Mouse (Mus musculus) erythroid progenitor cell, adult 5-6 weeks (primary cell): Measurements from ENCODE around the gene Cpm. TPM values are rescaled to one million over a fixed set of nuclear protein-coding genes. Genes with fewer than 3 reads are reported as not detected.

Experiments
- ATAC-seq: replicated peaks from 2 replicates; pipeline ENCODE4 v1.8.0; 2016; ENCODE audit warnings: moderate number of reproducible peaks, mild to moderate bottlenecking, moderate TSS enrichment, inconsistent platforms; ENCODE audit not compliant: poor library complexity, low FRiP score, severe bottlenecking
- total RNA-seq, 2 experiments: library from RNA; stranded (forward) in 1 of 2; stranded (reverse) in 1 of 2; fragments of 150-400 nt in 1 of 2; fragments of 186-747, 209-891 nt in 1 of 2; gene quantifications; 2 replicates each; pipeline versions ENCODE4 v1.2.3 to v1.2.4; 2015 to 2017; ENCODE audit warnings: low replicate concordance in 2 of 2

Gene Cpm
- total RNA-seq, 2 experiments from 2014 or later, result 5.4 to 9.6 TPM

DNA sequence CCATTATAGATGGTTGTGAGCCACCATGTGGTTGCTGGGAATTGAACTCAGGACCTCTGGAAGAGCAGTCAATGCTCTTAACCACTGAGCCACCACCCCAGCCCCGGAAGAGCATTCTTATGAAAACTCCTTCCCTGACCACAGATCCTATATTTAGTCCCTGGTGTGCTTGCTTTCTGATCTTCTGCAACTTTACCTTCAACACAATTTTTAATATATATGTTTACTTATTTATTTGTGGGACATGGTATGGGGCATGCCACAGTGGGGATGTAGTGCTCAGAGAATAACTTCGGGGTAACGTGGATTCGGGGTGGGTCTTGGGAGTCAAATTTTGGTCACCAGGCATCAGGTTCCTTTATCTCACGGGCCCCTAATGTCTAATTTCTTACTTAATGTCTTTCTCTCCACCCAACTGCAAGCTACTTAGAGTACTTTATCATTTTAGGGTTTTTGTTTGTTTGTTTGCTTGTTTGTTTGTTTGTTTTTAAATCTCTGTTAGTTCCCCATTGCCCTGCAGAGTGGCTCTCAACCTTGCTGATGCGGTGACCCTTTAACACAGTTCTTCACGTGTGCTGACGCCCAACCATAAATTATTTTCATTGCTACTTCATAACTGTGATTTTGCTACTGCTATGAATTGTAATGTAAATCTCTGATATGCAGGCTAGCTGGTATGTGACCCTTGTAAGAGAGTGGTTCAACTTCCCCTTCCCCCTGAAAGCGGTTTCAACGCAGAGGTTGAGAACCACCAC, 39.4 kb downstream of the Cpm start:
- no peak for ATAC-seq

DNA sequence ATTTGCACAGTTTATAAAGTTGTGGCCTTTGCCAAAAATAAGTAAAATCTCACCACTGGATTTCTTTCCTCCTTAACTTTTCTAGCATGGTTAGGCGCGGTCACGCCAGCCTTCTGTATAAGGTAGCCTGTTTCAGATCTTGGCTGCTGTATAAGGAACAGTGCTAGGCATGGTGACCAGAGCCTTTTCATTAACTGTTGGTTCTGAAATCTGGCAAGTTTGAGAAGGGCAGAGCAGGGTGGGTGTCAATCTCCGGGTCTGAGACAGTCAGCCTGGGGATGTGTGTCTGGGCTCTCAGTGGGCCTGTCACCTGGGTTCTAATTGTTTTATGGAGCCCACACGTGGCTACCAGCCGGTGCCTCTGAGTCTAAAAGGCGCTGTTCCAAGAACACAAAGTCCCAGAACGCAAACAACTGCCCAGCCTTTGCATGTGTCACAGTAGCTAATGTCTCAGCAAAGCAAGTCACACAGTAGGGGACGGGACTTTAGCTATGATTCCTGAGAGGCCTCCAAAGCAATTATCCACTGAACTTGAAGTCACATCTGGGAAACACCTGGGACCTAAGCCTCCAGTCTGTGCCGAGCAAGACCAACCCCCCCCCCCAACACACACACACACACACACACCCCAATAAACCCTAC, 40.3 kb downstream of the Cpm start:
- ATAC-seq, result no peak

DNA sequence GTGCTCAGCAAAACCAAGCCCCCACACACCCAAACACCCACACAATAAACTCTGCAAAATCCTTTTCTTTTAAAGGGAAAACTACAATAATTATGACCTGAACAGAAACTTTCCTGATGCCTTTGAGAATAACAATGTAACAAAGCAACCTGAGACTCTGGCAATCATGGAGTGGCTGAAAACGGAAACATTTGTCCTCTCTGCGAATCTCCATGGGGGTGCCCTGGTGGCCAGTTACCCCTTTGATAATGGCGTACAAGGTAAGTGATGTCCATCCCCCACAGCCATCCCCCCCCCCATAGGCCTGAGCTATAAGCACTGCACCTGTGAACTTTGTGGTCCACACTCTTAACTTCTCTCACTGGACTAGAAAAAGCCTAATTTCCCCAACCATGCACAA, 40.8 kb downstream of the Cpm start:
- no peak for ATAC-seq

DNA sequence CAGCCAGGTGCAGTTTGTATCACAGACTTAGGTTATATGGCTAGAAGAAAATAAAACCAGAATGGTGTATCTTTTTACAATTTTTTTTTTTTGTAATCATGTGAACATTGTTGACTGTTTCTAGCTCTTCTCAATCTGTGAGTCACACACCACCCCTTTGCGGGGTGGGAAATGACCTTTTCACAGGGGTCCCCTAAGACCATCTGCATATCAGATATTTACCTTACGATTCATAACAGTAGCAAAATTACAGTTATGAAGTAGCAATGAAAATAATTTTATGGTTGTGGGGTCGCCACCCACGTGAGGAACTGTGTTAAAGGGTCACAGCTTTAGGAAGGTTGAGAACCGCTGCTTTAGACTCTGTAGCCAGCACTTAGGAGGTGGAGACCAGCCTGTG, 41.5 kb downstream of the Cpm start:
- no peak for ATAC-seq

DNA sequence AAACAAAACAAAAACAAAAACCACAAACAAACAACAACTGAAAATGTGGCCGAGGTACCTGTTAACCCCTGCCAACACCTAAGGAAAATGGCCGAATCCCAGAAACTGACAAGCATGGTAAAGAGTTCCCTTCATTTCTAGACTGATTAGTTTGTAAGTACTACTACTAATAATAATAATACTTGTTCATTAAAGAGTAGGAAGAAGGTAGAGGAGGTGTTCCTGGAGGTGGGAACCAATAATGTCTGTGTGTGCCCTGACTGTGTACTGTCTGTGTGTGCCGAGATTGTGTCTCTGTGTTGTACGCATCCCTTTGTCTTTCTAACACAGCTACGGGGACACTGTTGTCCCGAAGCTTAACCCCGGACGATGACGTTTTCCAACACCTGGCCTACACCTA, 42.0 kb downstream of the Cpm start:
- ATAC-seq, result no peak

DNA sequence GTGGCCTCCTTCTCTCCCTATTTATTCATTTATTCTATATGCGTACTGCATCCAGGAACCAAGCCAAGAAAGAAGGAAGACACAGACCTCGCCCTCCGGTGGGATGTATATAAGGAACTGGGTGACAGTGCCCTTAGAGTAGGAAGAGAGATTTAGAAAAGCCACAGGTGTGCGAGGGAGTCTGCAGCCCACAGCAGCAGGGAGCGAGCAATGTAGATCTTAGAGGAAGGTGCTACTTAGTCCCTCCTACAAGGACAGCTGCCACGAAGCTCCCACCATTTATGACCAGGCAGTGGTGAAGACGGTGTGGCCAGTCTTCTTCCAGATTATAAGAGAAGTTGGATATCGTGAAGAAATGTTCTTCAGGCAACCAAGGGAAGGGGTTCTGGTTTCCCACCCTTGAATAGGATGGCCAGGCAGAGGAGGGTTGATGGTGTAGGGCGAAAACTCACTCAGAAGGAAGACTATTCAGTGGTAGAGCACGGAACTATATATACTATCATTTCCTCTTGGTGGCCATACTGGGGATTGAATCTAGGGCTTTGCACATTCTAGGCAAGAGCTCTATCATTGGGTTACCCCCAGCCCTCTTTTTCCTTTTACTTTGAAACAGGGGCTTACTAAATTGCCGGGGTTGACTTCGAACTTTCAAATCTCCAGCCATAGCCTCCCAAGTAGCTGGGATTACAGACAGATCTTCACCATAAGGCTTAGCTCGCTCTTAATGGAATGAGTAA, 42.8 kb downstream of the Cpm start:
- no peak for ATAC-seq

DNA sequence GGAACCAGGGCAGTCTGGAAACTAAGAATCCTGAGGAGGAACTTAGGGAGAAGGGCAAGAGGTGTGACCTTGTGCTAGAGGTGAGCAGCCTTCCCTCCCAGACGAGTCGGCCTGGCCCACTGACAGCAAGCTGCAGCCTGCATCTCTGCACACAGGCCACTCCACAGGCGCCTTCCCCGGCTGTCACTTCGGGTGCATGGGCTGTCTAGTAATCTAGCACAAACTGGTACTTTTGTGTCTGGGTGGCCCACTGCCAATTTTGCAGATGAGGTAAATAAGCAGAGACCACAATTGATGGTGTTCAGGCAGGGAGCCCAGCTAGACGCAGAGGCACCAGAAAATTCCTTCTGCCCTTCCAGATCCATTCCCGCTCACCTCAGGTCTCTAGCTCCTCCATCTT, 43.4 kb downstream of the Cpm start:
- no peak for ATAC-seq

DNA sequence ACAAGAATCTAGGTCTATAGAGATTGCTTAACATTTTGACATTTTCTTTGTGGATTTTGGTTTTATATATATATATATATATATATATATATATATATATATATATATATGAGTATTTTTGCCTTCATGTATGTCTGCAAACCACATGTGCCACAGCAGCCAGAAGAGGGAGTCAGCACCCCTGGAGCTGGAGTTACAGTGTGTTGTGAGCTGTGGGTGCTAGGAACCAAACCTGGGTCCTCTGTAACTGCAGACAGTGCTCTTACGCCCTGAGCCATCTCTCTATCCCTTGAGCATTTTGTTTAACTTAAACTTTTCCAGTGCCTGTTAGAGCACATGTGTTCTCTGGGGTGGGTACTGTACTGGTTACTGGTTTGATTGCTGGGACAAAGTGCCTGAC, 44.6 kb downstream of the Cpm start:
- no peak for ATAC-seq

DNA sequence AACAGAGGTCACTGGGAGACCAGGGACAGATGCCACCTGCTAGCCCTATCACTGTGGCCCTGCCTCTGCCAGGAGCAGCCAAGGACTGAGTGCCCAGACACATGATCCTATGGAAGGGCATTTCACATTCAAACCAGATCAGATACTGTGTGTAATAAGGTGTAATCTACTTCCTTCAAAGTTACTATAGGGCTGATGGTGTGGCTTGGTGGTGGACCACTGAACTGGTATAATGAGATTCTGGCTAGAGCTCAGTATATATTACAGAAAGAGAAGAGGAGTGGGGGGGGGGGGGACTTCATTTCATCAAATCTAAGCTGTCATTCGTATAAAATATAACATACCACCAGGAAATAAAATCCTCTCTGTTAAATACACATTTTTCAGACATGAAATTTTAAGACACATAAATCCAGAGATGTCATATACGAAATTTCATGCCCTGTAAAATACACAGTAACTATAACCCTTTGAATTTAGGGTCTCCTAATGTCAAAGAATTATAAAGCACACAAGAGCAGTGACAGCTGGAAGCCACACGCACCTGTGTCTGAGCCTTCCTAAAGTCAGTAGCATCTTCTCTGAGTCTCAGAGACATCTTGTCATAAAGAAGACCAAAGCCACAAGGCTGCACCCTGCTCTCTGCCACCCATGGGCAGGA, 45.2 kb downstream of the Cpm start:
- no peak for ATAC-seq

DNA sequence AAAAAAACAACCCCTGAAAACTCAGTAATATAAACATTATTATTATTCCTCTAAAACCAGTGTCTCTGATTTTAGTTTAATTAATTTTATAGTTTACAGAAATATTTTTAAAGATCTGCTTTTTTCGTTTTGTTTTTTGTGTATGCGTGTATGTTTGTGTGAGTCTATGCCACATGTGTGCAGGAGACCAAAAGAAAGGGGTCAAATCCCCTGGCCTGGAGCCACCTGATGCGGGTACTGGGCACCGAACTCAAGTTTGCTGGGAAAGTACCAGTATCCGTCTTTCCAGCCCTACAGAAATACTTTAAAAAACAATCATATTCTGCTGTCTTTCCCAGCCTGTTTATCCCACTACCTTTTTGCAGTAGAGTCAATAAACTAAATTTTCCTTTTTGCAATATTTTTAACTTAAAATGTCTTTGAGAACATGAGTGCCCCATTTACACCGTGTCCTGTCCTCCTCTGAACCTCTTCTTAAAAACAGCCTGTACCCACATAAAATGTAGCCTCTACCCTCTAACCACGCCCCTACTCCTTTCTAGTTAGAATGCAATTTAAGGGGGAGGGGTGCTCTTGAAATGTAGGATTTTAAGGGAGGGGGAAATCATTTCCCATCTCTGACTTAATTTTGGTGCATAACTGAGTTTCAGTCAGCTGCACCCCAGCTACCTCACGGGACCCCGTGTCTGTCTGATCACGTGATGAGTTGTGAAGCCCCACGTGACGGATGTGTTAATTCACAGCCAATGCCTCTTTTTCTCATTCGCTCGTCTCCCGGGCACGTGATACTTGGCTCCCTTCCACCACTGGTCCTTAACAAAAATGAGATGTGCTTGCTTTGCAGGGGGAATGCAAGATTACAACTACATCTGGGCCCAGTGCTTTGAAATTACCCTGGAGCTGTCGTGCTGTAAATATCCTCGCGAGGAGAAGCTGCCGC, 46.1 kb downstream of the Cpm start:
- no peak for ATAC-seq

DNA sequence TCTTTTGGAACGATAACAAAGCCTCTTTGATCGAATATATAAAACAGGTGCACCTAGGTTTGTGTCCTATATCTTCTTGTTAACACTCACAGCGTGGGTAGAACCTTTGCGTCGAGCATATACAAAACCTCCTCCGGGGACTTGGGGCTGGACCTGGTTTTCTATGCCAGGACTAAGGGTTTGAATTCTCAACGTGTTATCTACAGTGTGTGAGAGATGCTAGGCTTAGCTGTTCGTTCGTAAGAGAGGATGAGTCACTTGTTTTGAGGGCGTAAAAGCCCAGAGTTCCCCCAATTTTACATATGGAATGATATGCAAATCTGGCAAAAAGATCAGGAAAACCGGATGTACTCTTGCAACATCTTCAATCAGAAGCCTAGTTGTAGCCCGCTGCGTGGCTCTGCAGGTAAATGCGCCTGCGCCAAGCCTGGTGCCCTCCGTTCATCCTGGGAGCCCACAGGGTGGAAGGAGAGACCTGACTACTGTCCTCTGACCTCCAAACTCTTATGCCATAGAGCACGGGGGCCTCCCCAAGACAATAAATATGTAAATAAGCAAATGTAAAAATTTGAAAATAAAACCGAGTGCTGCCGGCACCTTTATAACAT, 46.8 kb downstream of the Cpm start:
- ATAC-seq, result no peak

DNA sequence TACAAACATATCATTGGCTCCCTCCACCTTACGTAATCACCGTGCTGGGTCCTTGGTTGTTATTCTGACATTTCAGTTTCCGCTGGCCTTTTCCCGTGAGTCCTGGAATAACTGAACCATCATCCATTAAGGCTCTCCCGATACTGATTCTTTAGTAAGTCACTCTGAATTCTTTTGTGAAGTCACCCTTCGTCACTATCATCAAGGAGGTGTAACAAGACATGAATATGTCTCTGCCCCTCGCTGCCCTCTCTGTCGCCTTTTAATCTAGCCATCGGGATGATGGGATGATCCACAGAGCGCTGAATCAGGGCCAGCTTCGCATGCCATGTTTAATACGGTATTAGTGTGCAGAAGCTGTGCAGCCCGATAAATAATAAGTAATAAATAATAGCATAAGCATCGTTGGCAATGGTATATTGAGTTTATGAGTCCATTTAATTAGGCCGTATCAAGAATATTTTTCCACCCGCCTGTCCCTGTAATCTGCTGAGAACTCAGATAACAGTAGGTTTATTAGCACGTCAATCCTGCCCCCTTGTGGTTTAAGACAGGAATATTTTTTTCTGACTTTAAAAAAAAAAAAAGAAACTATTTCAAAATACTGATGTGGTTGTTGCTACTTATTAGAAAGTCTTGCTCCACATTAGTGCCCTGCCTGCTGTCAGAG, 47.5 kb downstream of the Cpm start:
- no peak for ATAC-seq

DNA sequence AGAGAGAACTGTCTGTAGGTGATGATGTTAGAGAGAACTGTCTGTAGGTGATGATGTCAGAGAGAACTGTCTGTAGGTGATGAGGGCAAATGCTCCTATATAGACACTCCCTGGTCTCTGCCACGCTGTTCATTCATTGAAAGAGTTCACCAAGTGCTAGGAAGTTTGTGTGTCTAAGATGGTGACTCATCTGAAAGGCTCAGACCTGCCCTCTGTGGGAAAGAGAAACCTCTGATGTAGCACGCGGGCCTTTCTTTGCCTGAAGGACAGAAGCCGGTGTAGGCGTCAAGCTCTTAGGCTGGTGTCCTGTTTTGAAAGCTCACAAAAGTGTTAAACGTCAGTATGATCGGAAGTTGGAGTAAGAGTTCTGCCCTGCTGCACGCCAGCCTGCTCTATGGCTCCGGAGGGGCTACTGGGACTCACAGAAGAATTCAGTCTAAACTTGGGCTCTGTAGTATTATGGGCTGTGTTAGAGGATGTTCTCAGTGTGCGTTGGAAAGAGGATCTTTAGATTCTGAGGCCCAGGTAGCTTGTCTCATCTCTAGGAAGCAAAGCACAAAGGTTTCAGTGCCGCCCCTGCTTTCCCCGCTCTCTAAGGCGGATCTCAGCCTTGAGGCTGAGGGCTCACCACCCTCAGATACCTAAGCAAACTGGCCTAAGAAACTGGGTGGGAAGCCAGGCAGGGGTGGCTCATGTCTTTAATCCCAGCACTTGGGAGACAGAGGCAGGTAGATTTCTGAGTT, 48.4 kb downstream of the Cpm start:
- no peak for ATAC-seq

DNA sequence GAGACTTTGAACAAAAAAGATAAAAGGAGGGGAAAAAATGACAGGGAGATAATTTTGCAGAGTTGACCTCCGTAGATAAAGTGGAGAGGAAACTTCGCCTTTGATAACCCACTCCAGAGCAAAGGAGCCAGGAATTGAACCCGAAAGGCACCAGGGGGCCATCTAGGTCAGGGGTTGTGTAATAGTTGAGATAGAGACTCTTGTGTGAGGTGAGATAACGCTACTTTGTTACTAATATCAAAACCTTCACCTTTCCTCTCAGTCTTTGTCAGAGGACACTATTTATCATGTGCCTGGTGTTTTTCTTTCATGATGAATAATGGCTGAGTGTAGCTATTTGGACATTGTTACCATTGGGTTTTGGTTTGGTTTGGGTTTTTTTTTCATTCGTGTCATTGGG, 49.1 kb downstream of the Cpm start:
- no peak for ATAC-seq

DNA sequence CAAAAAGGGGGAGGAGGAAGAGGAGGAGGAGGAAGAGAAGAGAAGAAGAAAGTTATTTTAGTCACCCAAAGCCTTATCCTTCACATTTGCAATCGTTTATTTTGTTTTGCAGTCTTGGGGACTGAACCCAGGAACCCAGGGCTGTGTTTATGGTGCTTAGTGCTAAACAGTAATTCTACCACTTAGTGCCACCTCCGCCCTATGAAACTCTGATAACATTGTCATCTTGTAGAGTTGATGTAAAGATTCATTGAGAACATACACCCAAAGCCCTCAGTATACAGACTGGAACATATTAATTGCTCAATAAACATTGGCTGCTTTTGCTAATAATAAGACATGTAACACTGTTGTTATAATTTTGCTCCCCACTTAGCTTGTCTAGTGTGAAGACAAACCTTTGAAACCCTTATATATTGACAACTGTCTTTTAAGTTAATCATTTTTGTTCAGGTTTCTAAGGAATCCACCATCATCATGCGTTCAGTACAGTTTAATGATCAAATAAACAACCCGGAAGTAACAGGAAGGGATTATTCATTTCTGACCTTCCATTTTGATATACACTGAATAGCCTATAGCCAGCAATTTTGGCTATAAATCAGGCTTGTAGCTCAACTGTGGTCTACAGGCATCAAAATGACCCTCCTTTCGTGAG, 49.9 kb downstream of the Cpm start:
- no peak for ATAC-seq

DNA sequence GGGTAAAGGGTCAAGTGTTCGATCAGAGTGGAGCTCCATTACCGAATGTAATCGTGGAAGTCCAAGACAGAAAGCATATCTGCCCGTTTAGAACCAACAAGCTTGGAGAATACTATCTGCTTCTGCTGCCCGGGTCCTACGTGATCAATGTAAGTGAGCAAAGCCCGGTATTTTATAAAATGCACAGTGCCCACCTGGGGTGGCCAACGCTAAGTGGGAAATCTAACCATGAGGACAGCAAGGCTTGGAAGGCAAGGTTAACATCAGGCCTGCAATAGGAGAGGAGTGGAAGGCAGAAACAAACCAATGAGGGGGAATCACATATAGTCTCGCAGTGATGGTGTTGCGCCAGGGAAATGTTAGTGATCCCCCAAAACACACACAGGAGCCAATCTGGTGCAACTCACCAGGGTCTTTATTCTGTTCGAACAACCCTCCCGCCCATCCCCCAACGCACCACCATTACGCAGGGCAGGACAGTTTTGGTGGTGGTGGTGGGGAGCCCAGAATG, 50.7 kb downstream of the Cpm start:
- ATAC-seq, result no peak

DNA sequence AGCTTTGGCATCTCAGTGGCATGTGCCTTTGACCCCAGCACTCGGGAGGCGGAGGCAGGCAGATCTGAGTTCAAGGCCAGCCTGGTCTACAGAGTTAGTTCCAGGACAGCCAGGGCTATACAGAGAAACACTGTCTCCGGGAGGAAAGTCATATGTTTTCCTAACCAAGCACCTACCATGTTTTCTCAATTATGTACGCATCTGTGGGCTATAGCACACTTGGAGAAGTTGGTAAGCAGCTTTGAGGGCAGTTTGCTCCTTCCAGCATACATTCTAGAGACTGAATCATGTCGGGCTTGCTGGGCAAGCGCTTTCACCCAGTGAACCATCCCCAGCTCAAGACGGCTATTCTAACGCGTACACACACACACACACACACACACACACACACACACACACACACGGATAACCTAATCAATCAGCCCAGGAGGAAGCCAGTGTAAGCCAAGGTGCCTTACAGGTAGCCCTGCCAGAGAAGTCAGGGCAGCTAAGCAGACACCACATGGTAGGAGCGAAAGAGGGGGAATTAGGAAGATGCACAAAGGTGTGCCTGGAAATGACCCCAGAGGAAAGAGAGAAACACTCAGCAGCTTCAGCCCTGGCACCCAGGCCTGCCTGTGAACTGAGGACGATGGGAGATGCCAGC, 51.7 kb downstream of the Cpm start:
- ATAC-seq, result no peak
